Mouse (Mus musculus) ES-Bruce4 (cell line): ENCODE results near the gene Oas1e.

Source experiments
- CTCF ChIP-seq: IDR thresholded peaks from one replicate; pipeline ENCODE4 v1.8.1; 2011; ENCODE audit warnings: low read depth, low read length
- EP300 ChIP-seq: IDR thresholded peaks from 2 replicates; pipeline ENCODE4 v1.6.1; 2011; ENCODE audit warnings: low read depth, low read length; ENCODE audit not compliant: insufficient read depth
- POLR2A ChIP-seq: IDR thresholded peaks from one replicate; pipeline ENCODE4 v1.8.1; 2011; ENCODE audit warnings: low read length; ENCODE audit not compliant: insufficient read depth

DNA sequence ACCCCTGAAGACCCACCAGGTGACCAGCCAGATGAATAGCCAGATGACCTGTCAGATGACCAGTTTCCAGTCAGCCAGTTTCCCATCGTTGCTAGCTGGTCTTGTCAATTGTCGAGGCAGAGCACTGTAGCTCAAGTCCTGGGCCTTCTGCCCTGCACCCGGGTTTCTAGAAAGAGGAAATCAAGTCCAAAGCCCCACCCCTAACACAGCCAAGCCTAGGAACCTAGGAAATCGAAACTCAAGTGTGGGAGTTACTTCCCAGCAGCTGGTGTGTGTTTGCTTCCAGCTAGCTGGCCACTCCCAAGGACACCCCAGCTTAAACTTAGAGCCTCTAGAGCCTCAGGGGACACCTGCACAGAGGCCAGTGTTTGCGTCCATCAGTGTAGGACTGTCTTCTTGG is 45.6 kb downstream of the Oas1e start, which contains the start of gene Oas2:
- TF ChIP-seq CTCF: no peak
- no peak for TF ChIP-seq POLR2A
- no peak for TF ChIP-seq EP300
